Mouse (Mus musculus) spleen, embryonic (tissue): Measurements from ENCODE around the gene Ubox5.

Experiments used
- CTCF ChIA-PET: fragments of 350-600 bp; sonication (Branson Sonifier 250); formaldehyde crosslinking; loops from one replicate; lab custom pipeline; 2022; lab: Charles Lee

Gene Ubox5

GRCm38 (mm10) chr2:130634739-130635411, 5.0 kb upstream of the Ubox5 start:
- CTCF ChIA-PET = no interaction called here

- CTCF ChIA-PET = no interaction called here
These were observed 4.3 kb upstream of the Ubox5 start for GRCm38 (mm10) chr2:130634006-130634738.

GRCm38 (mm10) chr2:130632887-130633675, 3.2 kb upstream of the Ubox5 start:
- CTCF ChIA-PET = no interaction called here

- CTCF ChIA-PET = no interaction called here
These were observed 2.6 kb upstream of the Ubox5 start for GRCm38 (mm10) chr2:130632416-130632815.

GRCm38 (mm10) chr2:130629080-130629838, 579 bp downstream of the Ubox5 start:
- CTCF ChIA-PET = no interaction called here

- CTCF ChIA-PET = no interaction called here
These were observed 1.4 kb downstream of the Ubox5 start for GRCm38 (mm10) chr2:130628424-130628823.

- CTCF ChIA-PET = interaction anchor here (1.0 kb wide), 1 partner anchor 30 kb away, joined by 3 read pairs; no protein-coding TSS in a partner anchor
These were observed 10.9 kb downstream of the Ubox5 start for GRCm38 (mm10) chr2:130618972-130619371.

GRCm38 (mm10) chr2:130613091-130613490, 16.7 kb downstream of the Ubox5 start:
- CTCF ChIA-PET = no interaction called here

GRCm38 (mm10) chr2:130602195-130602594, 27.6 kb downstream of the Ubox5 start:
- CTCF ChIA-PET = no interaction called here

- CTCF ChIA-PET = no interaction called here
These were observed 31.4 kb downstream of the Ubox5 start for GRCm38 (mm10) chr2:130598399-130598798.

GRCm38 (mm10) chr2:130597601-130598010, 32.2 kb downstream of the Ubox5 start:
- CTCF ChIA-PET = interaction anchor here (1.0 kb wide), 1 partner anchor 209 kb away, joined by 3 read pairs; no protein-coding TSS in a partner anchor

- CTCF ChIA-PET = no interaction called here
These were observed 34.2 kb downstream of the Ubox5 start for GRCm38 (mm10) chr2:130595596-130595995.

- CTCF ChIA-PET = no interaction called here
These were observed 38.8 kb downstream of the Ubox5 start for GRCm38 (mm10) chr2:130591016-130591415.

GRCm38 (mm10) chr2:130589761-130590160, 40.1 kb downstream of the Ubox5 start:
- CTCF ChIA-PET = no interaction called here

- CTCF ChIA-PET = no interaction called here
These were observed 40.7 kb downstream of the Ubox5 start for GRCm38 (mm10) chr2:130589157-130589556.

- CTCF ChIA-PET = no interaction called here
These were observed 41.5 kb downstream of the Ubox5 start for GRCm38 (mm10) chr2:130588373-130588772.

- CTCF ChIA-PET = no interaction called here
These were observed 43.8 kb downstream of the Ubox5 start for GRCm38 (mm10) chr2:130586016-130586415.

GRCm38 (mm10) chr2:130583902-130584560, 45.8 kb downstream of the Ubox5 start:
- CTCF ChIA-PET = no interaction called here

- CTCF ChIA-PET = no interaction called here
These were observed 47.3 kb downstream of the Ubox5 start, which contains the start of gene Avp for GRCm38 (mm10) chr2:130582552-130582951. TSS of gene Avp (minus strand) at chr2:130582554.

- CTCF ChIA-PET = interaction anchor here (0.7 kb wide), 1 partner anchor 187 kb away, joined by 3 read pairs; no protein-coding TSS in a partner anchor
These were observed 48.6 kb downstream of the Ubox5 start for GRCm38 (mm10) chr2:130581201-130581600.

GRCm38 (mm10) chr2:130579791-130580190, 50.0 kb downstream of the Ubox5 start:
- CTCF ChIA-PET = no interaction called here
